Mouse (Mus musculus) heart, adult 9 months (tissue): ENCODE results near the gene Myo5a.
"Not testable (repeated sequence)": the region's sequence is repeated elsewhere in the genome, so short reads cannot be mapped to it uniquely, and the experiment has no call there.

ENCODE experiments used
- DNase-seq, 2 experiments: peaks; one replicate each; pipeline ENCODE4 v3.0.0; 2022; ENCODE audit warnings: low spot score in 2 of 2

Gene Myo5a

DNA sequence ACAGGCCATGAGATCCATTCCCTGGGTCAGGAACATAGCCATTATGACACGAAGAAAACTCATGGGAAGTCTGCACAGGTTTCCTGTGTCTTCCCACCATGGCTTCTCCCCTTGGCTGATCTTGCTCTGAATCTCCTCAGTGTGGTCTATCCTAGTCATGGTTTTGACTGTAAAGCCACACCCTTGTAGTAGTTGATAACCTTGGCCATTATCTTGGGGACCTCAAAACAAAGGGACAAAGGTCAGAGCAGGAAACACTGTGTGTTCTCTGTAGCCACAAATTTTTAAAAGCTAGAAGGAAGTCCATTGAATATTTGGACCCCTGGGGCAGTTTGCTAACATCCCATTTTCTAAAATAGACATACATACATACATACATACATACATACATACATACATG is 177.5 kb downstream of the Myo5a start:
- no peak for DNase-seq

DNA sequence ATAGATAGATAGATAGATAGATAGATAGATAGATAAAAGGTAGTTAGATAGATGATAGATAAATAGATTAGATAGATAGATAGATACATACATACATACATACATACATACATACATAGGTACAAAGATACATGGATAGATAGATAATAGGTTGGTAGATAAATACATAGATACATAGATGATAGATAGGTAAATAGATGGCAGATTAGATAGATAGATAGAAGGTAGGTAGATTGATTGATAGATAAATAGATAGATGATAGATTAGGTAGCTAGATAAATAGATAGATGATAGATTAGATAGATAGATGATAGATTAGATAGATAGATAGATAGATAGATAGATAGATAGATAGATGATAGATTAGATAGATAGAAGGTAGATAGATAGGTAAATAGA is 178.1 kb downstream of the Myo5a start:
- no peak for DNase-seq

DNA sequence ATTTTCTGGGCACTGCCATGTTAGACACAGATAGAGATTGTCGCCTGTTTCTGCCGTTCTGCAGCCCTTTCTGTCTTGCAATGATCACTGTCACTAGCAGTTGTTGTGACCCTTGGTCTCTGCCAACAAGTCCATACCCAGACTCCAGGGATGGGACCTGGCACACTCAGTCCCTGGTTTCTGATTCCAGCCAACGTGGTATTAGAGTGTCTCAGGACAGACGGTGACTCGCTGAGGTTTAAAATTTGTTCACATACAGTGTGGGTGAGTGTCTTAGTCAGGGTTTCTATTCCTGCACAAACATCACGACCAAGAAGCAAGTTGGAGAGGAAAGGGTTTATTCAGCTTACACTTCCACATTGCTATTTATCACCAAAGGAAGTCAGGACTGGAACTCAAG is 182.3 kb downstream of the Myo5a start:
- DNase-seq = not testable (repeated sequence)

DNA sequence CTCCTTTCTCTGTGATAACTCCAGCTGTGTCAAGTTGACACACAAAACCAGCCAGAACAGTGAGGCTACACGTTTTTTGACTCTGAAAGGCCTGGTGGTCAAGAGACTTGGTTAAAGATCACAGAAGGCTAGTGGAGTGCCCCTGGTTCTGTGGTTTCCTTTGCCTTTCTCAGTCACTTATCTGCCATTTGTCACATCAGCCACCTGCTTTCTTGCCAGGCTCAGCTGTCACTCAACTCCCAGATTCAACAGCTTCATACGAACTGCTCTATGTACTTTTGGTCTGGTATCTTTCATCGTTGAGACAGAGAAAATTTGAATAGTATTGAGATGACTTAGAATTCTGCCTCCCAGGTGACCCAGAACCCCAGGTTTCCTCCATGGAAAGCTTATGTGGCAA is 183.0 kb downstream of the Myo5a start:
- peak in 1 of 2 experiments; percentile 21 for DNase-seq

DNA sequence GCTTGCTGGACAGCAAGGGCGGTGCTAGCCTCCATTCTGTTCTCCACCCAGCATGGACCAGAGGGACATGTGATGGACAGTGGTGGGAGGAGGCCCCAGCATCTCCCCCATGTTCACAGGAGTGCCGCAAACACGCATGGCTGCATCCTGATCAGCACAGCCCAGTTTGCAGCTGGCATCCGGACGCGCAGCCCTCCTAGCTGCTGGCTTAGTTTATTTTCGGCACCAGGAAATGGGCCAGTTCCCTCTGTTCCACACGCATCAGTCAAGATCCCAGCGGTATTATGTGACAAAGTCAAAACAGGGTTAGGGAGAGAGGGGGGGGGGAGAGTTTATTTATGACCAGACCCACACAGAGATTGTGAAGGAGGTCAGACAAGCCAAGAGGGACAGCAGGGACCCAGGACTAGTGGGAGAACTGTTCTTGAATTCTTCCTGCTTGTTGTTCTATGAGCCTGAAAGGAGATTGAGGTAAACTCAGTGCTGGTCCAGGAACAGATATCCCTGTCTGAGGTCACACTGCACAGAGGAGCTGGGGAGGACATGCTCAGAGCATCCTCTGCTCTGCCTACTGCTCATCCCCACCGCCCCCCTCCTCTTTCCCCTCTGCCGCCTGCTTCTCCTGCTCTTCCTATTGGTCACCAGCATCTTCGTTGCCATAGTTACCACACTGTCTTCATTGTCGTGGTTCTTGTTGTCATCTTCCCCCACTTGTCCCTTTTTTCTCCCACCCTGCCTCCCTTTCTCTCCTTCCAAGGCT is 183.6 kb downstream of the Myo5a start:
- peak; percentile 64 to 74 for DNase-seq

DNA sequence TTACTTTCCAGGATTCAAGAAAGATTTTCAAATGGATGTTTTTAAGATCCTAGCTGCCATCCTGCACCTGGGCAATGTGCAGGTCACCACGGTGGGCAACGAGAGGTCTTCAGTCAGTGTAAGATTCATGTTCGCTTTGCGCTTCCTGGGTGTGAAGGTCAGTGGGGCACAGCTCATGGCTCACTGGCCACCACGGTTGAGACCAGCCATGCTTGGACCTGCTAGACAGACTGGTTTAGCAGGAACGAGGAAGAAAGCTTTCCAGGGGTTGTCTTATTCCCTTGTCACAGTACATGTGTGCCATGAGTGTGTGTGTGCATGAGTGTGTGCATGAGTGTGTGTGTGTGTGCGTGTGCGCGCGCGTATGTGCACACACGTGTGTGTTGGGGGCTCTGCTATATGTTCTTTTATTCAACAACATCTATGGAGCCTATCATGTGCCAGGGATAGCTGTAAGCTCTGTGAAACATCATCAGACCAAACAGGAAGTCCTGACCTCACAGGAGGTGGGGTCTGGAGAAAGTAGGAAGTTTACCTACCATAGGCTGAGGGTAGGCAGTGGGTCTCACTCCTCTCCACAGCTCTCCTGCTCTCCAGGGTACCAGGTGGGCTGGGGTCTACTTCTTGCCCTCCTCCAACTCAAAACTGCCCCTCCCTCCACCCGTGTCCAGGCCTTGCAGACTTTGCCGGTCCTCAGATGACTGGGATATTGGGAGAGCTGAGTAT is 185.2 kb downstream of the Myo5a start:
- no peak for DNase-seq

DNA sequence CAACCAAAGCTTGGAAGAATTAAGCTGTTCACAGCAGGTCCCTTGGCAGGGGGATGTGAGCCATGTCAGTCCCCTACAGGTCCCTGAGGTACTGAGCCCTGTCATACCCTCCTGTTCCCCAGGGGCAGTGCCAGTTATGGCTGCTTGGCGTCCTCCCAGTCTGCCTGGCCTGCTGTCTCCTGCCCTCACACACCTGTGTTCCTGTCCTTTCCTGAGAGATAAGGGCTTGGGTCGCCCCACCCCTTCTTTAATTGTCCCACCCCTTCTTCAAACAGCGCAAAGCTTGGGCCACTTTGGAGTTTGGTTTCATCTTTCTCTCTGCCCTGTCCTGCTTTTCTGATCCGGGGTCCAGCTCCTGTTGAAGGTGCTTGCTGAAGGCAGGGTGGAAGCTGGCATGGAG is 188.0 kb downstream of the Myo5a start:
- no peak for DNase-seq

DNA sequence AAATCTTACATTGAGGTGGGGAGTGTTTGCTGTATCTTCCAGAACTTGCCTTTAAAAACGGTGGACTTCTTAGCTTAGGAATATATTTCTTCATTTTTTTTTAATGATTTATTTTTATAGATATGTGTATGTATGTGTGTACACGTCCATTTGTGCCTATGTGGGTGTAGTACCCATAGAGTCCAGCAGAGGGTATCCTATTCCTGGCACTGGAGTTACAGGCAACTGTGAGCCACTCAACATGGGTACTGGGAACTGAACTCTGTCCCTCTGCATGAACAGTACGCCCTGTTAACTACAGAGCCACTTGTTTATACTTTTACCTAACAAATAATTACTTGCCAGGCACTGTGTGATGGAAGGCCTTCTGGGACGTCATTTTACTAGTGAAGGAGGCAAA is 188.8 kb downstream of the Myo5a start:
- DNase-seq = no peak

DNA sequence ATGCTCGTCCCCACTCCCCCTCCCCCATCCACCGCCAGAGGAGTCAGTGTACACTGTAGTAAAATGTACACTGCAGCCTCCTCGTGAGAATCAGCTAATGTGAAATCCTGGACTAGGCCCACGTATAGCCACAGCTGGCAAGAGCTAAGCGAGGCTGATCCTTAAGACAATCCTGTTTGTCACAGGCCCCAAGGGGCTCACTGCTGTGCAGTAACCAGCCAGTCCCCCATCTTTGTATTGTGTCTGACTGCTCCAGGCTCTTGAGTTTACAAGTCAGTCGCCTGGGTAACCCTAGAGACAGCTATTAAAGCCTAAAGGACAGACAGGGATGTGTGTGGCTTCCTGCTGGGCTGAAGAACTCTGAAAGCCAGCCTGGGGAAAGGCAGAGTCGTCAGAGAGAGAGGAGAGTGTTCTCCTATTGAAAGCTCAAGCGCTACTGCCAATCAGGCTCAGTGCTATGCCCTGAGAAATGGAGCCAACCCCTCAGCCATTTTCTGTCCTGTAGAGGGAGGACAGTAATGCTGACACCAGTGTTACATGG is 190.6 kb downstream of the Myo5a start:
- DNase-seq = no peak

DNA sequence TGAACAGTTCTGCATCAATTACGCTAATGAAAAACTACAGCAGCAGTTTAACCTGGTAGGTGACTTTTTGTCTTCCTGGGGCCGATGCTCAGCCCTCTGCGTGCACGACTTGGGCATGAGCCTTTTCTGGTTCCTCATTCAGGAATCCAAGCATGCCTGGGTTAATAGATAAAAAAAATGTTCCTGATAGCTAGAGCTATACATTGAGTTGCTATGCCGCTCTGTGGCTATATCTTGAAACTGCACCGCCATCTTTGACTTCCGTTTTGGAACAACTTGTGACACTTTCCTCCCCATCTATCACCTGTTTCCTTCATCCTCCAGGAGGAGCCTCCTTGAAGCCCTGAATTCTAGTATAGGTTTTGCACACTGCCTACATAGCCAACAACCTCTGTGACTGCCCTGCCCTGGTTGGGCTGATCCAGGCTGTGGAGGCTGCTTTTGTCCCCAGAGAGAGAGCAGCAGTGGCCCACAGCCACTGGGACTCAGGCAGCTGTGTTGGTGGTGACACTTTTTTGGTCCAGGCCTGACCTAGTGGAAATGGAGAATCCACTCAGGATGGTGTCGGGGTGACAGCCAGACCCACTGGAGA is 191.5 kb downstream of the Myo5a start:
- no peak for DNase-seq

DNA sequence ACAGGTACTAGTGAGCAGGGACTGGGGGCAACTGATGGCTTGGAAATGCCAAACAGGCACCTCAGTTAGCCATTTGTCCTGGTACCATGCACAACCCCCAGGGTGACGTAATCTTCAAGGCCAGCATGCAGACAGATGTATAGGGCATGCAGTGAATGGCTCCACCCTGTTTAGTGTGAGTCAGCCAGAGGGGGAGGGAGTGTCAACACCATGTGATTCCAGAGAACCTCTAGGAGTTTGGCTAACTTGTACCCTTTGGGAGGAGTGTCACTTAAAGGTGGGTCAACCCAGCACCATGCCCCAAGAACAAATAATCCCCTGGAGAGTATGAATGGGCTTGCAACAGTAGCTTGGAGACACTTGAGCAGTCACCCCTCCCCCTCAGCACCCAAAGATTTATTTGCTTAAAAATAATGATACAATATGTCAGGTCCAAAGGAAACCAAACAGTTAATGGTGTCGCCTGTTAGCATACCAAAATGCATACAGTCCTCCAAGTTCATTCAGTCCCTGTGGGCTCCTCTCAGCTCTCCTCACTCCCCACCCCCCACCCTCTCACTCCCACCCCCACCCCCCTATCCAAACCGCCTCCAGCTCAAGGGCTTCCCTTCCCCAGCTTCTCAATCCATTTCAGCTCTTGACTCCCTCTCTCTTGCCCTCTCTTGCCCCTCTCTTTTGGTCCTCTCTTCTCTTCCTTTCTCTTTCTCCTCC is 193.3 kb downstream of the Myo5a start:
- DNase-seq = no peak

DNA sequence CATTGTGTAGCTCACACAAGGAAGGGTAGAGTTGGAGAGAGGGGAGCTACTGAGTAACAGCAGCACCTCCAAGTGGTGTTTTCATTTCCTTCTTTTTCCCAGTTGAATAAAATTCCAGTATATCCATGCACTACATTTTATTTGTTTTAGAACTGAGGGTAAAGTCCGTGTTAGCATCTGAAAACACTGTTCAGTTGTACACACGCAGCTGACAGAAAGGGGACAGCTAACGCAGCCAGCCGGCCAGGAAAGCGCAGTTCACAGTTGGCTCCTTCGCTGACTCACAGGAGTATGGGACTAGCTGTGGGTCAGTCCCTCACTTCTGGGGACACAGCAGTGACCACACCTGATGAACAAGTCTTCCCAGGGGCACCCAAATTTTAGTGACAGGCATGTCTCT is 196.3 kb downstream of the Myo5a start:
- no peak for DNase-seq

DNA sequence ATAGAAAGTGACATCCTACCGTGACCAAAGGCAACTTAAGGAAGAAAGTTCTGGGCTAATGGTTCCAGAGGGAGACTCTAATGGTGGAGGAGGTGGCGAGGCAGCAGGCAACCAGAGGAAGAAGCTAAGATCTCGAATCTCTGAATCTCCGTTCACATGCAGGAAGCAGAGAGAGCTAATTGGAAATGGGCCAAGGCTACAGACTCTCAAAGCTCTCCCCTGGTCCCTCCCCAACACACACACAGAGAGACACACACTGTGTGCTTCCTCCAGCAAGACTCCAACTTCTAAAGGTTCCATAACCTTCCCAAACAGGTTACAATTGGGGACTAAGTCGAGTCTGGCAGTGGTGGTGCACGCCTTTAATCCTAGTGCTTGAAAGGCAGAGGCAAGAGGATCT is 199.6 kb downstream of the Myo5a start:
- DNase-seq = no peak

DNA sequence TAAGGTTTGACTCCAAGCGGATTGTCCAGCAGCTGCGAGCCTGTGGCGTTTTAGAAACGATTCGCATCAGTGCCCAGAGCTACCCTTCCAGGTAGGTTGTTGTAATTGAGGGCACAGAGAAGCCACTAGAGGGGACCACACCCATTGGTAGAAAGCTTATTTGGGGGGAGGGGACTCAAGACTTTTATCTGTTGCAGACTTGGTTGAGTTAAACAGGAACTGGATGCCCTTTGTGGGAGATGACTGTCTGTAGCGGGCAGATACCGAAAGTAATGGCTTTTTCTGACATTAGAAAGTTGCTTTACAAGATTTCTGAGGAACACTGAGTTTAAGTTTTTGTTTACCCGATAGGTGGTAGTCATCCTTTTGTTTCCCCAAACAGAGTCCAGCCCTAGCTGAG is 200.7 kb downstream of the Myo5a start:
- DNase-seq = no peak
